Comparison of ENCODE assay signal across 28 mouse cellular contexts in the genomic region with DNA sequence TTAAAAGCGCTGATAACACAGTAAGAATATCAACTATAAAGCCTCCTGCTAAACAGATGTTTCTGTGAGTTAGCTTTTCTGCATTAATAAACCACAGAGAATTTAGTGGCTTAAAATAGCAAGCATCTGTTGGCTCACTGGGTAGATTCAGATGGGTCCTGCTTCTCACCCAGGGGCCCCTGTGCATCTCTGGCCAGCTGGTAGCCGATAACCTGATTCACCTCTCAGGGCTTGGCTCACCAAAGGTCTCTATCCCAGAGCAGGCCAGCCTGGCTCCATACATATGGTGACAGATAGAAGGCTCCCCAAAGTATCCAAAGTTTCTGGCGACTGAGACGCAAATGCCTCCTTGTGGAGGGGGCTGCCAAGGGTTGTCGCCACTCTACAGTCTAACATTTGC.
DNase-seq lines count a peak whose midpoint lies in the region; ATAC-seq and TF ChIP-seq lines count a peak whose summit lies in the region.
"Had no signal": no experiment of that assay in that cellular context is flagged by ENCODE, and none has a peak within 500 bp of the region (broad histone marks: within the 10 kb centered on the region; RNA-seq: fewer than 3 reads in every experiment).

No protein-coding gene starts in this region.

- ATAC-seq in forebrain, embryonic 16.5 days = no peak
- no peak for ATAC-seq in midbrain, embryonic 13.5 days
- no peak for ATAC-seq in midbrain, embryonic 16.5 days
- ATAC-seq in erythroid progenitor cell, adult 5-6 weeks (replicated peaks; ENCODE audit: low FRiP score, poor library complexity, severe bottlenecking) = no peak
- ATAC-seq: inflammation-experienced regulatory T-cells, adult 6 months; lung, postnatal 0 days had no signal

- WGBS in forebrain, embryonic 16.5 days = 74% methylated on average over 5 of the region's 5 CpGs
- WGBS in forebrain, embryonic 10.5 days = 87% methylated on average over 5 of the region's 5 CpGs
- WGBS in midbrain, embryonic 13.5 days = 69% methylated on average over 5 of the region's 5 CpGs
- 85% methylated on average over 5 of the region's 5 CpGs for WGBS in midbrain, embryonic 10.5 days
- WGBS in midbrain, embryonic 16.5 days = 60% methylated on average over 5 of the region's 5 CpGs

- no peaks in the 10 kb centered on the region for H3K27me3 ChIP-seq in forebrain, embryonic 16.5 days (replicated peaks; ENCODE audit: control insufficient read depth, insufficient read depth, low read length)
- H3K27me3 ChIP-seq in forebrain, embryonic 10.5 days (ENCODE audit: poor library complexity, severe bottlenecking) = no peaks in the 10 kb centered on the region
- H3K27me3 ChIP-seq in midbrain, embryonic 13.5 days = no peaks in the 10 kb centered on the region
- no peaks in the 10 kb centered on the region for H3K27me3 ChIP-seq in midbrain, embryonic 10.5 days (ENCODE audit: low read depth, poor library complexity, severe bottlenecking)
- no peaks in the 10 kb centered on the region for H3K27me3 ChIP-seq in midbrain, embryonic 16.5 days (ENCODE audit: control insufficient read depth, insufficient read depth, low read depth, low read length)
- H3K27me3 ChIP-seq: embryonic facial prominence, embryonic 15.5 days; hindbrain, embryonic 12.5 days; limb, embryonic 12.5 days; neural tube, embryonic 13.5 days had no signal

- TF ChIP-seq CTCF in layer of hippocampus, adult 2 months (conservative IDR thresholded peaks at IDR 0.05) = no peak

- no peak overlapping the region for H3K9ac ChIP-seq in forebrain, embryonic 16.5 days (replicated peaks; ENCODE audit: low read depth, low read length)
- no peak overlapping the region for H3K9ac ChIP-seq in midbrain, embryonic 13.5 days (replicated peaks)
- no peak overlapping the region for H3K9ac ChIP-seq in midbrain, embryonic 16.5 days (ENCODE audit: low read depth, low read length)
- H3K9ac ChIP-seq: embryonic facial prominence, embryonic 15.5 days; heart, embryonic 15.5 days; hindbrain, embryonic 12.5 days; limb, embryonic 12.5 days; neural tube, embryonic 13.5 days had no signal

- no peaks in the 10 kb centered on the region for H3K4me1 ChIP-seq in forebrain, embryonic 16.5 days (replicated peaks; ENCODE audit: control insufficient read depth, insufficient read depth, low read length)
- H3K4me1 ChIP-seq in forebrain, embryonic 10.5 days = 0 out of 2 replicates have a peak, but pooled peaks cover 5% of the 10 kb centered on the region
- H3K4me1 ChIP-seq in midbrain, embryonic 13.5 days (replicated peaks) = peaks cover 2% of the 10 kb centered on the region; the same call in 1 of the 2 replicates
- H3K4me1 ChIP-seq in midbrain, embryonic 10.5 days = 0 out of 2 replicates have a peak, but pooled peaks cover 8% of the 10 kb centered on the region
- no peaks in the 10 kb centered on the region for H3K4me1 ChIP-seq in midbrain, embryonic 16.5 days (ENCODE audit: control insufficient read depth, insufficient read depth, low read length)
- H3K4me1 ChIP-seq: embryonic facial prominence, embryonic 15.5 days; heart, embryonic 15.5 days; hindbrain, embryonic 12.5 days; limb, embryonic 12.5 days; neural tube, embryonic 13.5 days had no signal

- H3K9me3 ChIP-seq in forebrain, embryonic 16.5 days (ENCODE audit: control insufficient read depth, low read length) = no peaks in the 10 kb centered on the region
- H3K9me3 ChIP-seq in forebrain, embryonic 10.5 days = no peaks in the 10 kb centered on the region
- H3K9me3 ChIP-seq in midbrain, embryonic 13.5 days = no peaks in the 10 kb centered on the region
- no peaks in the 10 kb centered on the region for H3K9me3 ChIP-seq in midbrain, embryonic 10.5 days (replicated peaks)
- no peaks in the 10 kb centered on the region for H3K9me3 ChIP-seq in midbrain, embryonic 16.5 days (replicated peaks; ENCODE audit: control insufficient read depth, low read length, poor library complexity, severe bottlenecking)
- H3K9me3 ChIP-seq: embryonic facial prominence, embryonic 15.5 days; heart, embryonic 10.5 days; heart, embryonic 15.5 days; hindbrain, embryonic 12.5 days; limb, embryonic 12.5 days; neural tube, embryonic 13.5 days had no signal

- H3K4me3 ChIP-seq in forebrain, embryonic 16.5 days (replicated peaks; ENCODE audit: low read length) = no peak overlapping the region
- H3K4me3 ChIP-seq in forebrain, embryonic 10.5 days = no peak overlapping the region
- H3K4me3 ChIP-seq in layer of hippocampus, adult 2 months = no peak overlapping the region
- no peak overlapping the region for H3K4me3 ChIP-seq in midbrain, embryonic 13.5 days (replicated peaks)
- H3K4me3 ChIP-seq in midbrain, embryonic 10.5 days = no peak overlapping the region
- no peak overlapping the region for H3K4me3 ChIP-seq in midbrain, embryonic 16.5 days (ENCODE audit: low read depth, low read length)
- H3K4me3 ChIP-seq: embryonic facial prominence, embryonic 15.5 days; heart, embryonic 10.5 days; heart, embryonic 15.5 days; hindbrain, embryonic 12.5 days; limb, embryonic 12.5 days; neural tube, embryonic 13.5 days had no signal

- DNase-seq in forebrain, embryonic 10.5 days (ENCODE audit: extremely low spot score, low spot score) = no peak
- no peak for DNase-seq in layer of hippocampus, adult 2 months (ENCODE audit: low spot score in 2 of 2)
- no peak for DNase-seq in layer of hippocampus, postnatal 10 days (ENCODE audit: low spot score in 2 of 2)
- DNase-seq in midbrain, embryonic 10.5 days (ENCODE audit: low spot score) = no peak
- DNase-seq: cerebellum, adult 11-12 months; cerebellum, adult 9-11 months; gastrocnemius, postnatal 25 days; heart, adult 11 months; kidney, adult 11 months; kidney, postnatal 36 days; layer of hippocampus, postnatal 36 days; lung, adult 18-20 months; lung, postnatal 4 days; thymus, adult 2 months; thymus, postnatal 36 days had no signal

- 0 out of 2 replicates have a peak overlapping the region, but pooled peaks have one; percentile 15 for H3K27ac ChIP-seq in forebrain, embryonic 16.5 days (ENCODE audit: low read length)
- H3K27ac ChIP-seq in forebrain, embryonic 10.5 days = no peak overlapping the region; the same call in 1 of the 2 replicates
- peak overlapping the region; percentile 72 for H3K27ac ChIP-seq in layer of hippocampus, adult 2 months
- H3K27ac ChIP-seq in midbrain, embryonic 13.5 days = peak overlapping the region; percentile 14; the same call in 1 of the 2 replicates
- no peak overlapping the region for H3K27ac ChIP-seq in midbrain, embryonic 10.5 days (replicated peaks)
- 0 out of 2 replicates have a peak overlapping the region, but pooled peaks have one; percentile 6 for H3K27ac ChIP-seq in midbrain, embryonic 16.5 days (ENCODE audit: low read length)
- H3K27ac ChIP-seq: heart, embryonic 10.5 days; heart, embryonic 15.5 days; hindbrain, embryonic 12.5 days; limb, embryonic 12.5 days; neural tube, embryonic 13.5 days had no signal

- H3K4me2 ChIP-seq in forebrain, embryonic 16.5 days (ENCODE audit: low read length) = no peak overlapping the region
- no peak overlapping the region for H3K4me2 ChIP-seq in midbrain, embryonic 13.5 days (replicated peaks)
- no peak overlapping the region for H3K4me2 ChIP-seq in midbrain, embryonic 16.5 days (ENCODE audit: low read length)
- H3K4me2 ChIP-seq: embryonic facial prominence, embryonic 15.5 days; heart, embryonic 15.5 days; hindbrain, embryonic 12.5 days; limb, embryonic 12.5 days; liver, embryonic 11.5 days; neural tube, embryonic 13.5 days had no signal

- H3K36me3 ChIP-seq in forebrain, embryonic 16.5 days (ENCODE audit: control insufficient read depth, insufficient read depth) = no peaks in the 10 kb centered on the region
- H3K36me3 ChIP-seq in forebrain, embryonic 10.5 days (replicated peaks) = no peaks in the 10 kb centered on the region
- H3K36me3 ChIP-seq in midbrain, embryonic 13.5 days = no peaks in the 10 kb centered on the region
- no peaks in the 10 kb centered on the region for H3K36me3 ChIP-seq in midbrain, embryonic 10.5 days
- no peaks in the 10 kb centered on the region for H3K36me3 ChIP-seq in midbrain, embryonic 16.5 days (ENCODE audit: control insufficient read depth, insufficient read depth, low read length)
- H3K36me3 ChIP-seq: embryonic facial prominence, embryonic 15.5 days; heart, embryonic 10.5 days; heart, embryonic 15.5 days; hindbrain, embryonic 12.5 days; limb, embryonic 12.5 days; neural tube, embryonic 13.5 days had no signal

Comparison
In these comparisons a context has a peak if more than half of its experiments do, and no peak if none do; other contexts are left out.
1. H3K27ac ChIP-seq: peak in forebrain, embryonic 16.5 days (single experiment), layer of hippocampus, adult 2 months (single experiment), midbrain, embryonic 13.5 days (single experiment) and midbrain, embryonic 16.5 days (single experiment); none in forebrain, embryonic 10.5 days (single experiment) and midbrain, embryonic 10.5 days (single experiment).